Mouse (Mus musculus): ENCODE measurements around the gene Dcun1d5. TPM values are rescaled to one million over a fixed set of nuclear protein-coding genes. Genes with fewer than 3 reads are reported as not detected.
"Not testable (repeated sequence)": the region's sequence is repeated elsewhere in the genome, so short reads cannot be mapped to it uniquely, and the experiment has no call there.

Gene Dcun1d5
- polyA plus RNA-seq (2017; shearing (Covaris generic)): 10 to 100 TPM in 1 of 2 experiments, 1 to 10 TPM in 1; 8.4 to 43.2 TPM

DNA sequence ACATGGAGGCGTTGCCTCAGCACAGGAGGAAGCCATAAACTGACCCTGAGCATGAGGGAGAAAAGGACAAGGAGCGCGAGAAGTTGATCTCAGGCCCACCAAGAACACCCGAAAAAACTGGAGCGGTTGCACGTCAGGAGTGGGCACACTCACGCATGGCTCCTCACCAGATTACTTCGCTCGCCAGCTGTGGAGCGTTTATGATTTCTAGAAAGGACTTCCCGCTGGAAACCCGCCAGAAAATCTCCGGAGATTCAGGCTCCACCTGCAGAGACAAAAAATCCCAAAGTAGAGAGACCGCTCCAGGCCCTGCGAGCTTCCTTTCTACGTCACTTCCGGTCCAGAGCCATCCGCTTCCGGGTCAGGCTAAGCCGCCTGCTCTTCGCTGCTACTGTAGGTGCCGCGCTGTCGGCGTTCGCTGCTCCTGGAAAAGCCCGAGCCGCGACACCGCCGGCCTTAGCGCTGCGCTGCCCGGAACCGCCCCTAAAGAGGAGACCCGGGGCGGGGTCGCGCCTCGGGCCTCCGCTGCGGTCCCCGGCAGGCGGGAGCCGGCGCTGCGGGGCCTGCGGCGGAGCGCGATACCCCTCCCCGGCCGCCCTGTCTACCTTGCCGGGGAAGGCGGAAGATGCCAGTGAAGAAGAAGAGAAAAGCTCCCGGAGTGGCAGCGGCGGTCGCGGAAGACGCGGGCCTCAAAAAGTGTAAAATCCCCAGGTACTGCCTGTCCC lies at the start of gene Dcun1d5, which contains the start of gene Dync2h1:
Gene Dcun1d5, plus strand, starts transcription at position 349 of the 725 bp plus-strand sequence.
Gene Dync2h1, minus strand, starts transcription at position 275 of the 725 bp plus-strand sequence.
- peak; percentile 96 for ATAC-seq

DNA sequence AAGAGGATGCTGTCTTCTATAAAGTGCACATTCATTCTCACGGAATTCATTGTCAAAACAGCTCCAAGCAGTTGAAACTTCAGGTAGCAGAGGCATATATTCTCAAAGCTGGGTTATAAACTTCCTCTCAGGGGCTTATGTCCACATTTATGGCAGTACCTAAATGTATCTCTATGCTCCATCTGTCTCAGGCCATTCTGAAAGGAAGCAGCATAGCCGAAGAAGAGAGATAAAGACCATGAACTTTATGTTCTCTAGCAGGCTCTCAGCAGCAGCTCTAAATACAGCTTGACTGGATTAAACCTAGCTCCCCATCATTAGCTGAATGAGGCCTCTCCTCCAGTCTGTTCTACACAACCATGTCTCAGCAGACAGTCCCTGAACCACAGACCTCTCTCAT lies 29.9 kb upstream of the Dcun1d5 start:
- ATAC-seq: no peak

GRCm38 (mm10) chr9:7158605-7159004 lies 25.7 kb upstream of the Dcun1d5 start:
- ATAC-seq: no peak

DNA sequence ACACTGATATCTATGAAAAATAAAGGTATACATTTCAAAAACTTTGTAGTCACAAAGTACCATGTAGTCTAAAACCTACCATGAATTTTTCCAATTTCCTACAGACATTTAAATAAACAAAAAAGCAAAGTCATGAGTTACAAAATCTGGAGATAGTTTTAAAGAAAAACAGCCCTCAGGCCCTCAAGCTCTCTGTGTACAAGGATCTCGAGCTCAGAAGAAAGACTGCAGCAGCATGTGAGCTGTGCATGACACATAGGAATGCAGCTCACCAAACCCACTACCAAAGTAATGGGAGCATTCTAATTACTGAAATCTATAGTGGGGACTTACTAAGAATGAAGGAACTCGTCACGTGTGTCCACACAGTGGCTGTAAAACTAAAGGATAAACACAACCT lies 24.6 kb upstream of the Dcun1d5 start:
- ATAC-seq: no peak

- ATAC-seq: no peak
These were observed 23.6 kb upstream of the Dcun1d5 start for GRCm38 (mm10) chr9:7160688-7161087.

DNA sequence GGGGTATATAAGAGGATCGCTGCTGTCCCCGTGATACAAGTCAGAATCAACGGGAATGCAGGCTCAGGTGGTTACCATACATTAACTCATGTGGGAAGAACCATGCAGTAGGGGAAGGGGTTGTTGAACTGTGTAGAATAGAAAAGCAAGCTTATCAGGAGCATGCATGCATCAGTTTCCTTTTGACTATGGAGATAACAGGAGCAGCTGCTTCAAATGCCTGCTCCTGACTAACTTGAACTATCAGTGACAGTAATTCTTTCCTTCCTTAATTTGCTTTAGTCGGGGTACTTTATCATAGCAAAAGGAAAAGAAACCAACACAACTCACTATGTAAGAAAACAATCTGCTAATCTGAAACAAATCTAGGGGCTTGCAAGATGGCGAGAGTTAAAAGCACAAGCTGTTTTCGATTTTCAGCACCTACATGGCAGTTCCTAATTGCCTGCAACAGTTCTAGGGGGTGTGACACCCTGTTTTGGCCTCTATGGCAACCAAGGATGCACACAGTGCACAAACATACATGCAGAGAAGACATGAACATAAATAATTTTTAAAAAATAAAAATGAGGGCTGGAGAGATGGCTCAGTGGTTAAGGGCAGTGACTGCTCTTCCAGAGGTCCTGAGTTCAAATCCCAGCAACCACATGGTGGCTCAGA lies 16.9 kb upstream of the Dcun1d5 start:
- ATAC-seq: peak; percentile 19

DNA sequence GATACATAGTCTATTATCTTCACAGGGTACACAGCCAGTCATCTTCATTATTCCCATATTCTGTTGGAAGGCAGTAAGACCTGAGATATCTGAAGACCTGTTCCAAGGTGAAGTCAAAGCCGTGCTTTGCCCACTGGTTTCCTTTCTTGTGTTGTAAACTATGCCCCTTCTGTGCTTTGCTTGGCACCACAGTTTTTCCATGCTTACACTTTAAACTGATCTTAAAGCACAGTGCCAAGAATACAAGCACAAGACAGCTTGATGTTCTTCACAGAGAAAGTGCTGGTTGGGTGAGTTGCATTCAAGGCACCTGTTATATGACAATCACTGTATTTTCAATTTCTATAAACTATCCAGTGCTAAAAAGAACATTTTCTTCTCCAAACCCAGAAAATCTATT lies 10.6 kb upstream of the Dcun1d5 start:
- ATAC-seq: no peak

DNA sequence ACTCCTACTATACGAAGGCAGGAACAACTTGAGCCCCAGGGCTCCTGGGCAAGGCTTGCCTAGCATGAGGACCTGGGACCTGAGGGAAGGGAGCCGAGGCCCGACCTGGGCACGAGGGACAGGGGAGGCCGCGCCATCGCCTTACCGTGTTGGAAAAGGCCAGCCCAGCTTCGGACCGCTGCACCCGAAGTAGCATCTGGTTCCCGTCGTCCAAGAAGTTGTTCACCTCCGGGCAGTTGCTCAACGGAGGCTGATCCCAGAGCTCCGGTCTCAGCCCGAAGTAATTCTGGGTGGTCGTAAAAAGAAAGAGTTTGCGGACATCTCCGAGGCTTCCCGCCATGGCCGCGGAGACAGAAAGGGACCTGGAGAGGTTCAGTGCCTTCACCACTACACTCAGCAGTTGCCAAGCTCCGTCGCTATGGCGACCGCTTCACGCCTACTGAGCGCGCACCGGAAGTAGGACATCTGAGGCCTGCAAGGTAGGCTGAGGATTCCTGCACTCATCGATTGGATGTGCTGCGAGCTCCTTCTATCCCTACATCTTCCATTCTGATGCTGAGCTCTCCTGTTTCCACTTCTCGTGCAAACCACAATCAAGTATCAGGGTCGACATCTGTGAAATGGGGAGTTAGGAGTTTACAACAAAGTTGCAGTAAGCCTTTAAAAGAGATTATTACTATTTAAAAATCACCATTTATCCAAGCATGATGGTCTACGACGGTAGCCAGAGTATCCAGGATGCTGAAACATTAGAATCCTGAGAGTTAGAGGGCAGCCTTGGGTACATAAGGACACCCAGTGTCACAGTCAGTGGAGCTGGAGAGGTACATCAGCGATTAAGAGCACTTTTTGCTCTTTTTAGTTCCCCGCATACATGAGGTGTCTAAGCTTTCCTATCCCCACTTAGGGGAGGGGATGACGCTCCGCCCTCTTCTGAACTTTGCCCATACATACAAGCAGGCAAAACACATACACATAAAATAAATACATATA lies 7.4 kb upstream of the Dcun1d5 start:
- peak; percentile 100 for ATAC-seq

- ATAC-seq: peak; percentile 28
These were observed 574 bp downstream of the Dcun1d5 start for GRCm38 (mm10) chr9:7184897-7185291.

DNA sequence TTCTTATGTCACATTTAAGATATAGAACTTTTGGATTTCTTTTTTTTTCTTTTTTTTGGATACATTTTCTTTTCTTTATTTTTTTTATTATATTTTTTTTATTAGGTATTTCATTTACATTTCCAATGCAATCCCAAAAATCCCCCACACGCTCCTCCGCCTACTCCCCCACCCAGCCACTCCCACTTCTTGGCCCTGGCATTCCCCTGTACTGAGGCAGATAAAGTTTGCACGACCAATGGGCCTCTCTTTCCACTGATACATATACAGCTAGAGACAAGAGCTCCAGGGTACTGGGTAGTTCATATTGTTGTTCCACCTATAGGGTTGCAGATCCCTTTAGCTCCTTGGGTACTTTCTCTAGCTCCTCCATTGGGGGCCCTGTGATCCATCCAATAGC lies 6.4 kb downstream of the Dcun1d5 start:
- not testable (repeated sequence) for ATAC-seq

DNA sequence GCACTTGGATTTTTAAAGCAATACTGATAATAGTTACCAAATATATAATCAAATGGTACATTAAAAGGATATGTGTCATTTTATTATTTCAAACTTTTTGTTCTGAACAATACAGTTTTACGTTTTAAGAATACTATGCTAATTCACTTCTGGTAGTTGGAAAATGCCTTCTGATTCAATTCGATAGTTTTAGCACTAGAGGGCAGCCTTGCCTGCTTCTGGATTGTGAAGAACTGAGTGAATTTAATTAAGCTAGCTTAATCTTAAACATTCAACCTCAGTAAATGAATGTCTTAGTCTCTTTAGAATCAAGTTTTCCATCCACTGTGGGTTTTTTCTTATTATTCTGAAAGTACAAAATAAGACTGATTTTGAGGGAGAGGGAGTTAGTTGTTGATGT lies 31.9 kb downstream of the Dcun1d5 start:
- peak; percentile 78 for ATAC-seq

DNA sequence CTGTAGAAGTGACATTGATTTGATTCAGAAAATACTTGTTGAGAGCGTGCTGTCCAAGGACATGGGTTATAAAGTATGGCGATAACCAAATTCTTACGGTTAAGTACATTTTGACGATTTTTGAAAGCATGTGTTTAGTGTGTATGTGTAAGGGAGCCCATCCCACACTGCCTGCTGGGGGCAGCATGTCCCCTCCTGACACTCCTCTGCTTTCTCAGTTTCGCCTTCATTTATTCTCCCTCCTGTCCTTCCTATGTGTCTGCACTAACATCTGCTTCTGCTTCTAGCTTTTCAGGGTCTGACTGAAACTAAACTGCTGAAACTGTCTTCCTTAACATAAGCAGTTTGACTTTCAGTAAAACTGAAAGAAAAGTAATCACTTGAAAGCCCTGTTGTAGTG lies 36.7 kb downstream of the Dcun1d5 start:
- peak; percentile 33 for ATAC-seq

- ATAC-seq: peak; percentile 92
These were observed 37.1 kb downstream of the Dcun1d5 start for GRCm38 (mm10) chr9:7221460-7221859.

DNA sequence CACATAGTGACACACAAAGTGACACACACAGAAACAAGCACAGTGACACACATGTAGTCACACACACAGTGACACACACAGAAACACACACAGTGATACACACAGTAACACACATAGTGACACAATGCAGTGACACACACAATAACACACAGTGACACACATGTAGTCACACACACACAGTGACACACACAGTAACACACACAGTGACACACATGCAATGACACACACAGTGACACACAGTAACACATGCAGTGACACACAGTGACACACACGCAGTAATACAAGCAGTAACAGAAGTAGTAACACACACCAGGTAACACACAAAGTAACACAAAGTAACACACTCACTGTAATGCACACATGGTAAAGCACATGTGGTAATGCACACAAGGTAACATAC lies 54.3 kb downstream of the Dcun1d5 start:
- no peak for ATAC-seq

- peak; percentile 96 for ATAC-seq
These were observed 55.6 kb downstream of the Dcun1d5 start for GRCm38 (mm10) chr9:7239967-7240366.

DNA sequence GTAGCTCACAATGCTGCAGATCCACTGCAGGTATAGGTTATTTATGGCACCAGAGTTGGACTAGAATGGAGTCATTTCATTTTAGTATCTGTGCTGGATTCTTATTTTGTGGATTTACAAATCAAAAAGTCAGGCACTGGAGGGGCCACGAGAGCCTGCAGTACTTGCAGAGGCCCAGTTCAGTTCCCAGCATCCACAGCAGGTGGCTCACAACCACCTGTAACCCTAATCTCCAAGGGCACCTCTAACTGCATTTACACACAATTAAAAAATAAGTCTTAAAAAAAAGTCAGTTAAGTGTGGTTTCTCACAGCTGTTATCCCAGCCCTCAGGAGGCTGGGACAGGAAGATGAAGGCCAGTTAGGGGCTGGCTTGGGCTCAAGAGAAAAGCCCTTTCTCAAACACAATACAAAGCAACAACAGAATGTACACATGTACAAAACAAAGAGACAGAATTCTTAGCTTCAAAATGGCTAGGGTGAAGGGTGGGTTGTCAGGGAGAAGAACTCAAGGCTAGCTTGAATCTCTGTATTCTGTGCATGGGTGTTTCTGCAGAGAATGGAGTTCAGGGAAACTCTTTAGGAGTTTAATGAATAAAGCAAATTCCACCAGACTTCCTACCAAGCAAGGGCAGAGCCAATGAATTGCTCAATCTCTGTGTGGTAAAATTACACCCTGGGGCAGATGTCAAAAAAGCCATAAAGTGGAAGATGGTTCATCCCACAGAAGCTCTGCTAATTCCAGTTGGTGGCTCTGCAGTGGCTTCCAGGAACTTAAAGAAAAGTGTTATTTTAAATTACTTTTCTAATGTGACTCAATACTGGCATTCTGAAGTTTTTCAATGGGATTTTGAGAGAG lies 68.7 kb downstream of the Dcun1d5 start:
- no peak for ATAC-seq

Other genes with a start within 250 kb of the Dcun1d5 start
- gene Dync2h1, start 74 bp upstream of the Dcun1d5 start, polyA plus RNA-seq (2017; shearing (Covaris generic)): 1 to 10 TPM; 7.1 to 8.7 TPM
- gene Mmp13, start 88.0 kb downstream of the Dcun1d5 start, polyA plus RNA-seq (2017; shearing (Covaris generic)): not detected
- gene Mmp12, start 159.9 kb downstream of the Dcun1d5 start, polyA plus RNA-seq (2017; shearing (Covaris generic)): not detected
- not detected for gene Mmp1b, start 203.5 kb downstream of the Dcun1d5 start, polyA plus RNA-seq (2017; shearing (Covaris generic))

Measured in CD4-positive, CD25-positive, alpha-beta regulatory T cell, adult 4 months (primary cell).